8 mouse cellular contexts compared by ENCODE assay signal in the genomic region with DNA sequence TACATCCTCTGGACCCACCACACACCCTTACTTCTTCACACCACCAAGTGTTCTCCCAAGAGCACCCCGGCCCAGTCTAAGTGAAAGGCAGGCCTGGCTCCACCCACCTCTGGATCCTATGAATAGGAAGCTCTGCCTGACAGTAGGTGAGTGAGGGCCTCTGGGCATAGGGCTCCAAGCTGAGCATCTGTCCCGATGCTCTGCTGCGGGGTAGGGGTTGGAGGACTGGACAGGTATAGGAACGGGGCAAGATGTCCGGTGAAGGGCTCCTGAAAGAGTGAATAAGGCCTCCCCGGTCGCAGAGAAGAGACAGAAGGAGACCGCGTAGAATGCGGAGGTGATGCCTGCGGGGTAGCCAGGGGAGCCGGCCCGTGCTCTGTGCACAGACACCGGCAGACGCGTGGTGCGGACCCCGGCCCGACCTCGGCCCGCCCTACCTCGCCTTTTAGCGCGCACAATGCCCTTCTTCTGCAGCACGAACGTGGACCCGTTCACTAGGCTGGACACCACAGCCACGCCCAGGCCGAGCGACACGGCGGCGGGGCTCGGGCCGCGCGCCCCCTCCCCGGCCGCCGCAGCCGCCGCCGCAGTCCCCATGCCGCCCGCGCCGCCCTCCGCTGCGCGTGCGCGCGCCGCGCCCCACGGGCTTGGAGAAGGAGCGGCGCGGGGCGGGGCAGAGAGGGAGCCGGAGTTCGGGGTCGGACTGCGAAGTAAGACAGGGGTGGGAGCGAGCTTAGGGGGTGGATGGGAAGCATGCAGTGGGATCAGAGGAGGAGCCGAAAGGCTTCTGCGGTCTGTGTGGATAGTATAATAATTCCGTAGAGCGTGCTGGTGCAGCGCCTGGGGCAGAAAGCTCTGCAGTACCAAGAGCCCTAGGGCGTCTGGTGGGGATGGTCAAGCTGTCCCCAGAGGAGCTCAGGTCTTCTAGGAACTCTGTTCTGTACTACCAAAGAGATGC. TPM values are rescaled to one million over a fixed set of nuclear protein-coding genes. Genes with fewer than 3 reads are reported as not detected.
DNase-seq lines count a peak whose midpoint lies in the region; ATAC-seq and TF ChIP-seq lines count a peak whose summit lies in the region.

No protein-coding gene starts in this region.

- TF ChIP-seq CTCF in cortical plate, adult 2 months (IDR thresholded peaks at IDR 0.05; ENCODE audit: extremely low read depth, insufficient read depth, low read length): no peak
- TF ChIP-seq CTCF in hindbrain, postnatal 0 days (IDR thresholded peaks at IDR 0.05; ENCODE audit: low read depth): no peak

- H3K4me1 ChIP-seq in cortical plate, adult 2 months (ENCODE audit: control insufficient read depth, insufficient read depth, low read length): peaks cover 4% of the 10 kb centered on the region; the same call in 1 of the 2 replicates
- H3K4me1 ChIP-seq in hindbrain, postnatal 0 days (ENCODE audit: insufficient read depth, low read length): no peaks in the 10 kb centered on the region

- peak; percentile 53; the same call in 1 of the 2 replicates for TF ChIP-seq POLR2A in cortical plate, adult 2 months (IDR thresholded peaks at IDR 0.05; ENCODE audit: extremely low read depth, insufficient read depth, low read length)

- H3K9ac ChIP-seq in hindbrain, postnatal 0 days (replicated peaks; ENCODE audit: low read length): peak overlapping the region; percentile 79

- WGBS in hindbrain, postnatal 0 days: under 1% methylated on average over 54 of the region's 71 CpGs

- peak overlapping the region; percentile 93 for H3K27ac ChIP-seq in cortical plate, adult 2 months (ENCODE audit: insufficient read depth, low read length)
- H3K27ac ChIP-seq in hindbrain, postnatal 0 days: peak overlapping the region; percentile 81

- no peaks in the 10 kb centered on the region for H3K9me3 ChIP-seq in hindbrain, postnatal 0 days (ENCODE audit: low read length)

- peak; percentile 75 to 89 for DNase-seq in adrenal gland, adult (ENCODE audit: inconsistent age in 2 of 2, low spot score in 1 of 2)
- DNase-seq in gastrocnemius, adult 8-10 months (ENCODE audit: low spot score in 2 of 2): peak; percentile 32 to 57
- DNase-seq in hindbrain, postnatal 0 days (ENCODE audit: low spot score): peak; percentile 87
- peak; percentile 54 to 61 for DNase-seq in left cerebral cortex, adult 8-10 months (ENCODE audit: low spot score in 2 of 2)
- peak; percentile 71 to 81 for DNase-seq in right cerebral cortex, postnatal 10 days (ENCODE audit: low spot score in 2 of 2)
- peak; percentile 45 to 56 for DNase-seq in urinary bladder, postnatal 36 days (ENCODE audit: low spot score in 2 of 2)

- peak; percentile 96 for ATAC-seq in hindbrain, postnatal 0 days
- peak; percentile 68 for ATAC-seq in megakaryocyte, adult 5-6 weeks (ENCODE audit: poor library complexity, severe bottlenecking)

- H3K27me3 ChIP-seq in hindbrain, postnatal 0 days (ENCODE audit: insufficient read depth, low read length): no peaks in the 10 kb centered on the region

- no peaks in the 10 kb centered on the region for H3K36me3 ChIP-seq in hindbrain, postnatal 0 days (ENCODE audit: insufficient read depth, low read length)

- H3K4me2 ChIP-seq in hindbrain, postnatal 0 days (ENCODE audit: low read depth, low read length): peak overlapping the region; percentile 78

- H3K4me3 ChIP-seq in cortical plate, adult 2 months (ENCODE audit: insufficient read depth, low read length): peak overlapping the region; percentile 79
- H3K4me3 ChIP-seq in hindbrain, postnatal 0 days (ENCODE audit: low read length): peak overlapping the region; percentile 74

RNA-seq across cellular contexts. Expression of a gene that starts 0.5 kb away (rescaled TPM):
- polyA plus RNA-seq in cortical plate, adult 2 months (2012; rRNA removed): 34.2 and 34.4 TPM in 2 replicates
- total RNA-seq in gastrocnemius, adult 8-10 months (2022): 1 to 10 TPM; 3.4 to 4.9 (median 4.0) TPM
- 43.5 and 48.0 TPM in 2 replicates for total RNA-seq in hindbrain, postnatal 0 days (2014; rRNA removed)
- polyA plus RNA-seq in hindbrain, postnatal 0 days (2015; fragmentation: Nextera tagmentation; extraction: Ambion mirVana): 30.7 and 31.4 TPM in 2 replicates
- 10 to 100 TPM; 63.2 to 75.9 (median 64.6) TPM for total RNA-seq in left cerebral cortex, adult 8-10 months (2022)
- total RNA-seq in megakaryocyte, adult 5-6 weeks (2015): 0.67 and 0.96 TPM in 2 replicates
- 0.44 and 2.1 TPM in 2 replicates for total RNA-seq in megakaryocyte, adult 5-6 weeks (2017)

RNA-seq across cellular contexts. Expression of a gene that starts 30.7 kb away (rescaled TPM):
- 51.7 and 60.1 TPM in 2 replicates for polyA plus RNA-seq in cortical plate, adult 2 months (2012; rRNA removed)
- total RNA-seq in gastrocnemius, adult 8-10 months (2022): 10 to 100 TPM; 60.8 to 88.2 (median 82.8) TPM
- total RNA-seq in hindbrain, postnatal 0 days (2014; rRNA removed): 82.1 and 89.2 TPM in 2 replicates
- polyA plus RNA-seq in hindbrain, postnatal 0 days (2015; fragmentation: Nextera tagmentation; extraction: Ambion mirVana): 41.3 and 41.8 TPM in 2 replicates
- 100 to 1,000 TPM; 115 to 140 (median 125) TPM for total RNA-seq in left cerebral cortex, adult 8-10 months (2022)
- 18.2 and 20.6 TPM in 2 replicates for total RNA-seq in megakaryocyte, adult 5-6 weeks (2015)
- total RNA-seq in megakaryocyte, adult 5-6 weeks (2017): 30.8 and 32.3 TPM in 2 replicates

RNA-seq across cellular contexts. Expression of a gene that starts 57.0 kb away (rescaled TPM):
- 23.1 and 24.3 TPM in 2 replicates for polyA plus RNA-seq in cortical plate, adult 2 months (2012; rRNA removed)
- total RNA-seq in gastrocnemius, adult 8-10 months (2022): 10 to 100 TPM; 29.6 to 36.9 (median 32.4) TPM
- total RNA-seq in hindbrain, postnatal 0 days (2014; rRNA removed): 26.1 and 29.4 TPM in 2 replicates
- polyA plus RNA-seq in hindbrain, postnatal 0 days (2015; fragmentation: Nextera tagmentation; extraction: Ambion mirVana): 37.3 and 38.9 TPM in 2 replicates
- total RNA-seq in left cerebral cortex, adult 8-10 months (2022): 10 to 100 TPM; 45.1 to 51.3 (median 48.6) TPM
- total RNA-seq in megakaryocyte, adult 5-6 weeks (2015): 72.2 and 73.9 TPM in 2 replicates
- total RNA-seq in megakaryocyte, adult 5-6 weeks (2017): 46.5 and 48.2 TPM in 2 replicates

Comparison
In these comparisons a context has a peak if more than half of its experiments do, and no peak if none do; other contexts are left out.
1. Peak in every context shown above with its lines: DNase-seq, ATAC-seq, H3K4me3 ChIP-seq and H3K27ac ChIP-seq.